Mouse (Mus musculus) large intestine, adult 2 months (tissue): ENCODE results near the gene Tbk1. TPM values are rescaled to one million over a fixed set of nuclear protein-coding genes. Genes with fewer than 3 reads are reported as not detected.

Source experiments
- DNase-seq: peaks from one replicate; pipeline ENCODE4 v3.0.0-alpha.2; 2012; ENCODE audit warnings: low read depth, low spot score
- WGBS: fragments of 180-500 bp; shearing (Covaris S2); methylation state at CpG from one replicate; pipeline ENCODE4 v1.1.7; 2018; 5-methylcytosine and 5-hydroxymethylcytosine counted together
- polyA plus RNA-seq: library from polyadenylated mRNA; depleted of rRNA; stranded (reverse); fragments of >200 nt; gene quantifications from 2 replicates; pipeline ENCODE4 v1.2.3, GENCODE M21; 2012

Tbk1 gene
- polyA plus RNA-seq, 1 experiment: 11.0 TPM

DNA sequence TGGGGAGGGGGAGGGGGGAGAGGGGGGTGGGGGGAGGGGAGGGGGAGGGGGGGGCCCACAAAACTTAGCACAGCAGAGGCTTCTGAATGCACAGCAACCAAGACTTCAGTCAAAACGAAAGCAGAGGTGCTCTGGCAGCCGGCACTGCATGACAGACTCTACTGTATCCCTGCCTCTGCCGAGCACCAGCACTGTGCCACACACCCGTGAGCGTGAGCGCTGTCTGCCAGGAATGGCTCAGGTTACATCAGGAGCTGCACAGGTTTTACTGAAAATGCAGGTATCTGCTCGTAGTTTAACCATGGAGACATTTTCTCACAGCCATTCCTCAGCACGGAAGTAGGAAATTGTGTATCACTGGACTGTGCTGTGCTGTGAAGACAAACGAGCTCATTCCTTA is 36.3 kb downstream of the Tbk1 start:
- no peak for DNase-seq
- 92% methylated on average over 9 of the region's 9 CpGs for WGBS

DNA sequence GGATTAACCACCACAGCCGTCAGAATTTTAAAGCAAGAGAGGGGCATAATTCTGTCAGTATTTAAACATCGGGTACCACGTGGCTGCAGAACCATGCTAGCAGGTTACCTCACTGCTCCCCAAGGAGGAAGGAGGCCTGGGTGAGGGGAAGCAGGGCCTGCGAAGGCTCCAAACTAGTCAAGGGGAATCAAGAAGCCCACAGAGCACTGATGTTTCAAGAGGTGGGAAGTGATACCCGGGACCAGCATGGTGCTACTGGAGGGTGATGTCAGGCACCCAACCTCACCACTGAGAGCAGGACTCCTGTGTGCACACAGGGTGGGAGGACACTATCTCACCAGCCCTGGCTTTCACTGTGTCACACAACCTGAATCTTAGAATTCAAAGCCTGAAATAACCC is 36.9 kb downstream of the Tbk1 start:
- 80% methylated on average over 5 of the region's 5 CpGs for WGBS
- no peak for DNase-seq

DNA sequence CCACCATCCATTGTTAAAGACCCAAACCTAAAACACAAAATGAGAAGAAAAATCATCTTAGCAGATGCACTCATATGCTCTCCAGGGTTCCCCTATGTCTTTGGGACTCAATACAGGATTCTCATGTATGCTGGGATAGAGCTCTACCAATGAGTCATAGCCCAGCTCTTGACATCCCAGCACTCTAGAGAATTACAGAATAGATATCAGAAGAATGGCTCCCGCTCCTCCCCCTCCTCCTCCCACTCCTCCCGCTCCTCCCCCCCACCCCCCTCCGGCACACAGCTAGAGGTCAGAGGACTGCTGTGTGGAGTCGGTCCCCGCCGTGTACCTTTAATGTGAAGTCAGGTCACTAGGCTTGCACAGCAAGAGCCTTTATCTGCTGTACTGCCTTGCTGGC is 39.4 kb downstream of the Tbk1 start:
- WGBS: 92% methylated on average over 6 of the region's 6 CpGs
- DNase-seq: no peak

DNA sequence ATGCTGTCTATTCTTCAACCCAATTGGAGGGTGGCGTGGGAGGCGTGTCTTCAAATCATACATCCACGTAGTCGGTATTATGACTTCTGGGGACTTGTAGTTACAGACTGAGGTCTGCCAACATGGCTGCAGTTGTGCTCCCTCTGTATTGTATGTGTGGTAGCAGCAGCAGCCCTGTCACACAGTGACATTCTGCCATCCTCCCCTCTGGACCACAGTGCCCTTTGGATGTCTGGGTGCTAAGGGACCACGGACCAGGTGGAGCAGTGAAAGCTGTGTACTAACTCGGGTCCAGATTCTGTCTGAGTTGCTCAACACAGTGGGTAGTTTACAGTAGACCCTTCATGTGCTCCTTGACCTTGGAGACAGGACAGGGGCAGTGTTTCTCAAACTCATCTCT is 43.0 kb downstream of the Tbk1 start:
- 95% methylated on average over 6 of the region's 6 CpGs for WGBS
- DNase-seq: no peak

DNA sequence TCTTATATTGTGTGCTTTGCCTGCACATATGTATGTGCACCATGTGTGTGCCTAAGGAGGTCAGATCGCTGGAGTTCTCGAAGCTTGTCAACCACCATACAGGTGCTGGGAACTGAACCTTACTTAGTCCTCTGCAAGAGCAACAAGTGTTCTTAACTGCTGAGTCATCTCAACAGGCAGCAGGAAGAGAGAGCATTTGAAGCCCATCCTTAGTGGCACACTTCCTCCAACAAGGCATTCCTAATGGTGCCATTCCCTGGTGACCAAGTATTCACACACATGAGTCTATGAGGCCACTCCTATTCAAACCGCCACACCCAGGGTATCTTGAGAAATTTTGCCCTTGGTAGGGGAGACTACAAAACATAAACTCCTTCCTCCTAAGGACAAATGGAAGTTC is 44.4 kb downstream of the Tbk1 start:
- 82% methylated on average over 3 of the region's 3 CpGs for WGBS
- DNase-seq: no peak

DNA sequence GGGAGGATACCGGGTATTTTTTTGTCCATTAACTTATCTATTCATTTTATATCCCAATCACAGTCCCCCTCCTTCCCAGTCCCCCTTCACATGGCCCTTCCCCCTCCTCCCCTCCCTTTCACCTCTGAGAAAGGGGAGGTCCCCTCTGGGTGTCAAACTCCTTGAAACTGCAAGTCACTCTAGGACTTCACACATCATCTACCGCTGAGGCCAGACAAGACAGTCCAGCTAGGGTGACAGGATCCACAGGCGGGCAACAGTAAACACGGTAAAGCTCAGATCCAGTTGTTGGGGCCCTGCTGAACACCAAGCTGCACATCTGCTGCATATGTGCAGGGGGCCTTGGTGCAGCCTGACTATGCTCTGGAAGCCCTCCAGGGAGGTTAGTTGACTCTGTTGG is 51.6 kb downstream of the Tbk1 start:
- WGBS: 55% methylated on average over 4 of the region's 4 CpGs
- DNase-seq: no peak

DNA sequence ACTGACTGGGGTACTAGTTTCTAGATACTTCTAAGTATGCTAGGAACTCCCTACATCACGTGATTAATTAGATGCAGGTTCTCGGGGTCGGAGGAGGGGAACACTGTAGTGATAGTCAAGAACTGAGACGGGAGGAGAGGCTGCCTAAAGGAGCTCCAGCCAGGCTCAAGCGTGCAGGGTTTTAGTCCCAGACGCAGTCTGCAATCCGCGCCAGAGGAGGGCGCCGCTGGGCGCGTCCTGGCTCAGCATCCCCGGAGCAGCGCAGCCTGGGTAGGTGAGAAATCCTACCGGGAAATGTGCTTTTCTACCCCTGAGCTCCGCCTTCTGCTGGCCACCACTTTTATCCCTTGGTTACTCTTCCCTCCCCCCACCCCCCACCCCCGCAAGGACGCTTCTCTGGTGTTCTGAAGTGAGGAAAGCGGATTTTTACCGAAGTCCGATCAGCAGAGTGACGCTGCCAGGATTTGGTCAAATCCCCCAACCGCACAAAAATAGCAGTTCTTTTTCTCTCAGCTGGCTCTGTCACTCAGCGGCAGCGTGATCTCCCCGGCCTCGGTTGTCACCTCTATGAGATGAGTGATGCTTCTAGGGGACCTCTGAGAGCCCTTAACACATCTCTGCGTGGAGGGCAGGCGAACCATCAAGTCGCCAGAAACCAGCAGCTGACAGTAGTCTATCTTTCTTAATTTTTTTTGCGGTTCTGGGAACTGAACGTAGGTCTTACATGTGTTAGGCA is 53.3 kb downstream of the Tbk1 start:
- WGBS: 21% methylated on average over 32 of the region's 32 CpGs
- no peak for DNase-seq

DNA sequence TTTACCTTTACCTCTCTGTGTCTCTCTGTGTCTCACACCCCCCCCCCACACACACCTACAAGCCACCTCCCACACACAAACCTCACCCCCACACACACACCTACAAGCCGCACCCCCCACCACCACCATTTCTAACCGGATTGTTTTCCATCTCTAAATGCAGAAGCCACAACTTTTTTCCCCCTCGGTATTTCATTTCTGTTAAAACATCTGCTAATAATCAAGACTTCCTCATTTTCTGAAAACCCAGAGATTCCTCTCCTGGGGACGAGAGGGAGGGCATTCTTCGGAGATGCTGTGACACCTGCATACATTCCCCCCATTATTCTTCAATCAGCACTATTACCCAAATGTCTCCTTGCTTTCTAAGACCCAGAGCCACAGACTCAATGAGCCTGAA is 55.0 kb downstream of the Tbk1 start:
- DNase-seq: no peak
- WGBS: 70% methylated on average over 5 of the region's 5 CpGs

DNA sequence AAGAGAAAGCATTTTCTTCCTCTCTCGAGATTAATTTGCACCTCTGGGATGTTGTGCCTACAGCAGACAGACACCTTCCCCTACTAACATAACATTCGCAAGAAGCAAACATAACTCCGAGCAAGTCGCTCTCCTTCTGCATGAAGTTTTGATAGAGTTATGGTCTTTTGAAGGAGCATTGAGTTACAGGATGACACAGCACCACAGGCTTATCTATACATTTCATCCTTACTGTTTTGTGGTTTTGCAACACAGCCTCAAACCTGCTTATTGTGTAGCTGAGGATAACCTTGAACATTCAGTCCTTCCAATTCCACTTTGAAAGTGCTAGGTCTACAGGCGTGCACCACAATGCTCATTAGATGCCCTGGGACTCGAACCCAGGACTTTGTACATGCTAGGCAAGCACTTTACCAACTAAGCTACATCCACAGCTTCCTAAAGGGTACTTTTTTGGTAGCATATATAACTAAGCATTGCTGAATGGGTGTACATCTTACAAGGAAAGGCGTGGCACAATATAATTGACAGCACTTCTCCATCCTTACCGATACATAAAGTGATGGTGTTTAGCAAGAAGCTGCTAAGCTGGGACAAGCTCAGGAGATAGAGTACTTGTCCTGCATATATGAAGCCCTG is 56.1 kb downstream of the Tbk1 start:
- DNase-seq: no peak
- 81% methylated on average over 8 of the region's 8 CpGs for WGBS

DNA sequence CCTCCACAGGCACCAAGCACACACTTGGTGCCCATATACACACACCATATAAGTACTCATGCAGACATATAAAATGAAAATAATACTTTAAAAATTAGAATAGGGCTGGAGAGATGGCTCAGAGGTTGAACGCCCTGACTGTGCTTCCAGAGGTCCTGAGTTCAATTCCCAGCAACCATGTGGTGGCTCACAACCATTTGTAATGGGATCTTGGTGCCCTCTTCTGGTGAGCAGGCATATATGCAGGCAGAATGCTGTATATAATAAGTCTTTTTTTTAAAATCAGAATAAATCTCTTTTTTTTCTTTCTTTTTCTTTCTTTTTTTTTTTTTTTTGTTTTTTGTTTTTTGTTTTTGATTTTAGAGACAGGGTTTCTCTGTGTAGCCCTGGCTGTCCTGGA is 57.3 kb downstream of the Tbk1 start:
- WGBS: 95% methylated on average over 1 of the region's 1 CpGs
- DNase-seq: no peak

DNA sequence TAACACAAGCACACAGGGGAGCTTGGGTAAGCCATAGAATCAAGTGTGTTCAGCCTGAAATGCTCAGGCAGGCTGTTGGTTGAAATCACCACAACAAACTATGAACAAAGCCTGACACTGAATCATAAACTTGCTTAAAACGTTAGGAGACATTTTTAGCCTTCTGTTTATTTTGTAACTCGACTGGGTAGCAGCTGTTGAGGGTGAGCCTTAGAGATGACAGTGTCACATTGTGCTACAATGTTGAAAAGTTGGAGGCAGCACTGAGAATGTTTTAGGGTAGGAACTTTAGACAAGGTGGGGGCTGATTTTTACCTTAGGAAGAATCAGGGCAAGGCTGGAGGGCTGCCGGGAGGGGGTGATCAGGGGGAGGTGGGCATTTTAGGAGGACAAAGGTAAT is 58.1 kb downstream of the Tbk1 start:
- DNase-seq: no peak
- WGBS: 37% methylated on average over 3 of the region's 3 CpGs

DNA sequence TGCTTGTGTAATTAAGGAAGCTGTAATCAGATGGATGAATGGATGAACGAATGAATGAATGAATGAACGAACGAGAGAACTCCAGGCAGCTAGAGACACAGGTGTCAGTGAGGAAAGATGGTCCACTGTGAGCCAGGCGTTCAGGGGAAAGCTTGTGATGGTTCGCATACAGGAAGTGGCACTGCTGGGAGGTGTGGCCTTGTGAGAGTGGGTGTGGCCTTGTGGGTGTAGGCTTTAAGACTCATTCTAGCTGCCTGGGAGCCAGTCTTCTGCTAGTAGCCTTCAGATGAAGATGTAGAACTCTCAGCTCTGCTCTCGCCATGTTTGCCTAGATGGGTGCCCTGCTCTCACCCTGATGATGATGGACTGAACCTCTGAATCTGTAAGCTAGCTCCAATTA is 59.5 kb downstream of the Tbk1 start:
- DNase-seq: no peak
- WGBS: 87% methylated on average over 6 of the region's 6 CpGs

DNA sequence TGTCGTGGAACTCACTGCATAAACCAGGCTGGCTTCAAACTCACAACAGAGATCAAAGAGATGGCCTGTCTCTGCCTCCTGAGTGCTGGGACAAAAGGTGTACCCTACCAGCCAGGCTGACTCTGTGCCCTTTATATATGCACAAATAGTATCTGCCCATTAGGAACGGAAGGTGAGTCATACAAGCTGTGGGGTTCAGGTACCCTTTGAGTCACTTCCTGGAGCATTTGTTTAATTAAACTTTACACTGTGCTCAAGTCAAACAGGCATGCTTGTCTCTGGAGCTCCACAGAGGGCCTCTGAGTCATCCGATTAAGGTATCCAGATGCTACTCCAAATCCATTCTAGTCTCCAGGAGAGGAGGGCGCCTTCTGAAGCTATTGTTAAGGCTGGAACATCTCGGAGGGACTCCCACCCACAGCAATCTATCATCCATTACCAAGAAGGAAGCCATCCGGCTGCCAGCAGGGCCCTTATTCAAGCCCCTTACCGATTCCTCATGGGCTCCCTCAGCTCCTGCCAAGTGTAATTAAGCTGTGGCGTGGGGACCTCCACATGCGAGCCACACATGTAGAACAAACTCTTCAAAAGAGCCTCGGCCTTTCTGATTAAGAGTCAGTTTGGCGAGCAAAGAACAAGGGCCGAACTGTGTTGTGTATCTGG is 65.5 kb downstream of the Tbk1 start:
- WGBS: 20% methylated on average over 12 of the region's 12 CpGs
- DNase-seq: no peak

DNA sequence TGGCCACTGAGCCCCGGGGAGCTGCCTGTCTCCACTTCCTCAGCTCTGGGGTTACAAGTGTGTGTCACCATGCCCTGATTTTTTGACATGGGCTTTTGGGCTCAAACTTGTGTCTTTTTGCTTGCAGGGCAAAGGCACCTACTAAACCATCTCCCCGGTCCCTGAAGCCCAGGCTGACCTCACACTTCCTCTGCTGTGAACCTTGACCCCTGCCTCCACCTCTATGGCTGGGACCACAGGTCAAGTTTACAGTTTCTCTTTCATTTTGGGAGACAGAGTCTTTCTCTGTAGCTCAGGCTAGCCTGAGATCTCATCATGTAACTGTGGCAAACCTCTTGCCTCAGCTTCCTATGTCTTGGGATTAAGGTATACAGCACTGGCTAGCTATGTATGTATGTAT is 66.9 kb downstream of the Tbk1 start:
- 57% methylated on average over 2 of the region's 2 CpGs for WGBS
- no peak for DNase-seq

DNA sequence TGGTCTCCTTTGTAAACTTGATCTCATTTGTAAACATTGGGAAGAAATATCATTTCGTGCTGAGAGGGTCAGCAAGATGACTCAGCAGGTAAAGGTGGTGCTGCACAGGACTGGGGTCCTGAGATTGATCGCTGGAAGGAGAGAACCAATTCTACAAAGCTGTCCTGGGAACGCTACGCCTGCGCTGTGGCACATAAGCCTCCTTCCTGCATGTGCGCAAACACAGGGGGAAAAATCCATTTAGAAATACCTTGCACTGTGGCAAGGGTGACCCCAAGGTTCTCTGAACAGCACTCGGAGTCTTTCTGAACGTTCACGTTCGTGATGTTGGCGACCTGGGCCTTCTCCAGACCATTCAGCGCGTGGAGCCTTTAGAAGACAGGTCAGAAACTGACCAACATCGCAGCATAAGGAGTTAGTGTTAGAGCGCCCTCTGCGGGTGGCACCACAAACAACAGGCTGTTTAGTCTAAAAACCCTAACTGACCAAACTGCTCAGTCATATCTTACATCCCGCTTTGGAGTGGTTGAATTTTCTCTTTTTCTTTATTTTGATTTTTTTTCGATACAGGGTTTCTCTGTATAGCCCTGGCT is 70.5 kb downstream of the Tbk1 start:
- DNase-seq: no peak
- 27% methylated on average over 18 of the region's 18 CpGs for WGBS

DNA sequence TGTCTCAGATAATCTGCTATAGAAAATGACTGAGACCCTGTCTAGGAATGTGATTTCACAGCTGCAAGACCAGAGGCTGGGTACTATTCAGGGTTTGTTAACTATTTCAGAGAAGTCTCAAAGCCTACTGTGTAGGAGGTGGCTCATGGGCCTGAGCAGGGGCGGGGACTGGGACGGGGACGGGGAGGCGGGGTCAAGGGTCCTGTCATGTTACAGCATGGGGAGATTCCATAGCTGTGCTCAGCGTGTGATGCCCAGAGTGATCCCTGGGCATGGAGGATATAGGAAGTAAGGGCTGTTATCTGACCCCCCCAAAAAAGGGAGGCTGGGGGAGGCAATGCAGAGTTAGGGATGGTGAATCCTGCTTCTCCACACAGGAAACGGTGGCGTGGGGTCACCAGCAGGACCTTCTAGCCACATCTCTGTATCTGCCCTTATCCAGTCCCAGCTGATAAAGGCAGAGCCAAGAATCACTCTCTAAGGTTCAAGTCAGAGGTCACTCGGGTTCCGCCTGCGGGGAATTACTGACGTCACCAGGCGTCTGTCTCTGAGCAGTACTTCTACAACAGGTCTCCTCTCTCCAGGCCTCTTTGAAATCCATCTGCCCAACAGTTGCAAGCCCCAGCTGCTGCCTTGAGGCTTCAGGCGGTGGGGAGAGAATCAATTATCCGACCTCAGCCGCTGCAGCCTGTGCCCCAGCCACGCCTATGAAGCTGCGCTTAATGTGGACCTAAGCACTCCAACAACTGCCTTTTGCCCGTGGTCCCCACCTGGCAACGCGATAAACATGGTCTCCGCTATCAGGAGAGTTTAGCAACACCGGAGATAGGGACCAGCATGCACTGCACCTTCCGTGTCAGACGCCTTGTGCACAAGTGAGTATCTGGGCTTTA is 76.6 kb downstream of the Tbk1 start:
- DNase-seq: no peak
- WGBS: 26% methylated on average over 24 of the region's 24 CpGs

DNA sequence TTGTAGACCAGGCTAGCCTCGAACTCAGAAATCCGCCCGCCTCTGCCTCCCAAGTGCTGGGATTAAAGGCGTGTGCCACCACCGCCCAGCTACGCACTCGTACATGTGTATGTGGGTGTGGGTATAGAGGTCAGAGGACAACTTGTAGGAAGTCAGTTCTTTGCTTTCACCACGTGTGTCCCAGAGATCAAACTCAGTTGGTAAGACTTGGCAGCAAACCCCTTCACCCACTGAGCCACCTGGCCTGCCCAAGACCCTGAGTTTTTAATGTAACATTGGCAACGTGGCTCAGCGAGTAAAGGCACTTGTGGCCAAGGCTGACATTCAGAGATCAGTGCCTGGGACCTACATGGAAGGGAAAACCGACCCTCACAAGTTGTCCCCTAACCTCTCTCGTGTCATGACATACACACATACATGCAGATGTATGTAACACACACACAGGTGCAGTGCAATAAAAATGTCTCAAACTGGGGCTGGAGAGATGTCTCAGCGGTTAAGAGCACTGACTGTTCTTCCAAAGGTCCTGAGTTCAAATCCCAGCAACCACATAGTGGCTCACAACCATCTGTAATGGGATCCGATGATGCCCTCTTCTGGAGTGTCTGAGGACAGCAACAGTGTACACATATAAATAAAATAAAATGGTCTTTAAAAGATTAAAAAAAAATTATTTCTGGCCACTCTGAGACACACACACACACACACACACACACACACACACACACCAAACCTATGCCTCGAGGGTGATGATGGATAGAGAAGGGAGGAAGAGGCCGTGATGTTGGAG is 78.6 kb downstream of the Tbk1 start:
- WGBS: 81% methylated on average over 16 of the region's 16 CpGs
- DNase-seq: no peak

DNA sequence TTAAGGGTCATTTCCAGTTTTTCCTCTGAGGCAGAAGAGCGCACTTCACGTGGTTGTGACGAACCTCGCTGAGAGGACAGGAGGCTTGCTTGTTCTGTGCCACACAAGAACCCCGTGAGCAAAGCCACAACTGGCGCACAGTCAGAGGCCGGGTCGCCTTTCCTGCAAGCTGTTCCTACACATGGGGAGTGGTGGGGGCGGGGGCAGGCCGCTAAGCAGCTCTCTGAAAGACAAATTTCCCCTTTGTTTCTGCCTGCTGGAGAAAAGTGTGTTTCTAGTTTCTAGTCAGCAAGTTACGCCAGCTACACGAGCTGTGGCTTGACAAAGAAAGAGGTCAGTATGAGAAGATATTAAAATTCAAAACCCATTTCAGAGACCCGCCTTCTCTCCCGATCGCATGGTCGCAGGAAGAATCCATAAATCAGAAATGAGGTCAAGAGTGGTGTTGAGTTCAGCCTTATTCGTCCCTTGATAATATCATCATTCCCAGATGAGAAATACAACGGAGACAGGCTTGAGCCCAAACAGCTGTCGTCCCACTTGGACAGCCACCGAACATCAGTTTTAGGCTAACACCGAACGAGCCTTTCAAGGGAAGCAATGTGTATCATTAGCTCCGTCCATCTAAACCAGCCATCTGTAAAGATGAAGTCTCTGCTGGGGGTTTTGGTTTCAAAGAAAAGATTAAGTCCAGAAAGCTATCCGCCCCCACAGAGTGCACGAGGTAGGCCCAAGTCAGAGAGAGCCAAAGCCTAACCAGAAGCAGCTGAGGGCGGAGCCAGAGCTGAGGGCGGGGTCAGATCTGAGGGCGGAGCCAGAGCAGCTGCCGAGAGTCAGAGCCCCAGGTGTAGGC is 79.6 kb downstream of the Tbk1 start:
- WGBS: 61% methylated on average over 29 of the region's 29 CpGs
- DNase-seq: no peak
